Mouse (Mus musculus): ENCODE measurements at regions not wholly inside any gene's neighbourhood (a gene's known extent, or its start where the extent isn't known, plus 50 kb on each side); places are given as distances from the start of the nearest gene placed in this dataset.

DNA sequence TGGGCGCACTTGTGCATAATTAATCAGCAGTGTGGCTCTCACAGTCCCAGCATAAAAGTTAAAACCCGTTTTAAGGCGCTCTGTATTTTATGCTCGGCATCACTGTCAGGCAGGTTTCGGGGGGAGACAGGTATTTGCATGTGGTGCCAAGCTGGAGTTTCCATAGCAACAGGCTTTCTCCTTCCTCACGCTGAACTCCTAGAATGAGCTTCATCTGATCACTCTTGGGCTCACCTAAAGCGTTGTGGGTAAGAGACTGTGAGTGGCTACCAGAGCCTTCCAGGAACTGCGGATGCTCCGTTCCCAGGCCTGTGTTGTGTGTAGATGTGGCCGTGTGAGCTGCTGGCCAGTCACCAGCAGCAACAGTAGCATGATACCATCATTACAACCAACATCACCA, 161.5 kb downstream of the Ajap1 start:
- intact Hi-C loops (cut with DNase I): no loop called here
- DNase-seq: no peak

DNA sequence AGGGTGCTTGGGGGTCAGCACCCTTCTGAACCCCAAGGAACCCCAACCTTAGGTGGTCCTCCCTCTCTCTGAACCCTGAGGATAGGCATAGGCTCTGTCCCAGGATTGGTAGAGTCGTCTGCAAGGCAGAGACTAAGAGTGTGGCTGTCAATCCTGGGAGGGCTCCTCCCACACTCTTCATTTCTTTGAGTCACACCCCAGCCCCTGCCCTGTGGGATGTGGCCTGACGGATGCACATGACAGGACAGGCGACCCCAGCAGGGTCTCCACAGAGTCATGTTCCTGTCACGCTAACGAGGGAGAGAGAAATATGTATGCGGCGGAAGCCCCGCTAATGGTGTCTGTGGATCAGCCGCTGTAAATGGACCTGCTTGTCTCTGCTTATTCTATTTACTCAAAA, 162.0 kb downstream of the Ajap1 start:
- DNase-seq: no peak
- intact Hi-C loops (cut with DNase I): no loop called here

DNA sequence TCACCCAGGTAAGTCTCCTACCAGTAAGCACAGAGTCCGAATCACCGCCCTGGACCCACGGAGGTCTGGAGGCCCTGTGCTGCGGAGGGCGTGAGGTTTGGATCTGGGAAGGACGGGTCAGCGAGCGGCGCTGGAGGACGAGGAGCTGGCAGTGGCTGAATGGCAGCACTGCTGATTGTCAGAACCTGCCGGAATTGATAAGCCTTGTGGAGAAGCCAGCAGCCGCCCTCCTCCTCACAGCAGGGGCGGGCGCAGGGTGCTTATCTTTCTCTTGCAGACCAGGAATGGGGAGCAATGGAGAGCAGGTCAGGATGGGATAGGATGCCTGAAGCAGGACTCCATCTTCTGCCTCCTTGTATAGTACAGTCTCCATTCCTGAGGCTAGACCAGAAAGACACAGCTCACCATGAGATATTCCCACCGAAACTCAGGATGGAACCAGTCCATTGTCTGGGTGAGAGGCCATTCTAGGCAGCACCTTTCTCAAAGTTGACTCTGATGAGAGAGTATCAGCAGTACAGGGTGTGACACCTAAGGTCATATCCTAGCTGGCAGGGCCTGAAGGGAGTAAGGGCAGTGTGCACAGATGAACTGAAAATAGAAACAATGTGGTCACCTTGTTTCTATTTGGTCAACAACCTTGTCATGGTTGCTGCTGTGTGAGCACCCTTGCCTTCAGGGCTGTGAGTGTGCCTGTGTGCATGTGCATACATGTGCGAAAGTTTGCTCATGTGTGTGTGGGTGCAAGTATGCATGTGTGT, 165.5 kb downstream of the Ajap1 start:
- intact Hi-C loops (cut with DNase I): no loop called here

DNA sequence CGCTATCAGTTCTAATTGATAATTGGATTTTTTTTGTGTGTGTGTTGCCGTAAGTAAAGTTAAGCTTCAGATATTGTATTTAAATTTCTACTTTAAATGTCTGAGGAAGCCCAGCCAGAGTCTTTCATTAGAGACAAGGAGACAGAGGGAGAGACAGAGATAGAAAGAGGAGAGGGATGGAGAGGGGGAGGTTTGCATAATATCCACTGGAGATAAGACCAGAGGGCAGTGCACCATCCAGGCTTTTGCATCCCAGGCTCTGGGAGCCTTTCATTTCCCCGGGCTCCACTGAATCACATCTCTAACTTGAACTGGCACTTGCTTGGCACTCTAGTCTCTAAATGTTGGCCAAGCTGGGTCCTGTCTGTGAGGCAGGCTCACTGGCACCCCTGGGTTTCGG, 166.1 kb downstream of the Ajap1 start:
- intact Hi-C loops (cut with DNase I): no loop called here
- DNase-seq: no peak

More for the DNA sequence above, 165.5 kb downstream of the Ajap1 start:
- DNase-seq: peak; percentile 2 to 3

DNA sequence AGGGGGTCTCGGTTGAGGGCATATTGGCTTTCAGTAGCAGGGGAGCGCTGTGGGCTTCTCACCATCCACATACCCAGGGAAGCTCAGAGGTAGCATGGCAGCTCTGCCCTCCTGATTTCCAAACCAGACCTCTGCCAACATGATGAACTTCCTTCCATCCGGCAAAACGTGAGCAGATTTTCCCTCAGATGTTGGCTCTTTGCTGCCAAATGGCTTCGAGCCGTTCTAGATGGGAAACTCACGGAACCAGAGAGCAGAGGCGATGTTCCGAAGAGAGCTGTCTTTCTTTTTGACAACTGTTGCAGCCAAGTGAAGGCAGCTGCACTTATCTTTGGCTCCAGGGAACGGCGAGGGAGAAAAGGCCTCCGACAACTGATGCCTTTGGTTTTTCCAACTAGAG, 168.7 kb downstream of the Ajap1 start:
- no peak for DNase-seq
- intact Hi-C loops (cut with DNase I): no loop called here

DNA sequence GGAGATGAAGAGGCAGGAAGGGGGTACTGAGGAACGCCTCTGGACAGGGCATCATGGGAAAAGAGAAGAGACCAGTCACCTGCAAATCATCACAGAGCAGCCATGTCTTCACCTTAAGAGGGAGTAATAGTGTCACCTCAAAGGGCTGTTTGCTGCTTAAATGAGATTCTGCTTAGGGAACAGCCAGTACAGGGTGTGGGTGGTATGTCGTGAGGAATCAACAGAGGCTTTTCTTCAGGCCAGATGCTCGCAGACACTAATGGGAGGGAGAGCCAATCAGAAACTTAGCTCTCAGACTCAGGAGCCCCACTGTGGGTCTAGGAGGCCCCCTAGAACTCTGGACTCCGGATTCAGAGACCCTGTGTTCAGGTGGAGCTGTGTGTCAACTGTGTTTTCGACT, 171.0 kb downstream of the Ajap1 start:
- DNase-seq: no peak
- intact Hi-C loops (cut with DNase I): no loop called here

DNA sequence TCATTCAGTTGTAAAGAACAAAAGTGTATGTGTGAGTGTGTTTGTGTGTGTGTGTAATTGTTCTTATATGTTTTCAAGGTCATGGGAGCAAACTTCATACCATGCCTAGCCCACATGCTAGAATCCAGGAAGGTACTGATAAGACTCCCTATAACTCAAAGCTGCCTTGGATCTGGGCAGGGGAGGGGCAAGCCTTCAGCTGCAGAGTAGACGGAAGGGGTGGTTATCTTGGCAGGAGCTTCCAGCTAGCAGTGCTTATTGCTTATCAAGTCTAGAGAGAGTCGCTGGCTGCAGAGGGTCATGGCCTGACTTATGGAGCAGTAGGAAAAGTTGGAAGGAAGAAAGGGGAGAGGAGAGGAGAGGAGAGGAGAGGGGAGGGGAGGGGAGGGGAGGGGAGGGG, 172.0 kb downstream of the Ajap1 start:
- no peak for DNase-seq
- intact Hi-C loops (cut with DNase I): no loop called here

DNA sequence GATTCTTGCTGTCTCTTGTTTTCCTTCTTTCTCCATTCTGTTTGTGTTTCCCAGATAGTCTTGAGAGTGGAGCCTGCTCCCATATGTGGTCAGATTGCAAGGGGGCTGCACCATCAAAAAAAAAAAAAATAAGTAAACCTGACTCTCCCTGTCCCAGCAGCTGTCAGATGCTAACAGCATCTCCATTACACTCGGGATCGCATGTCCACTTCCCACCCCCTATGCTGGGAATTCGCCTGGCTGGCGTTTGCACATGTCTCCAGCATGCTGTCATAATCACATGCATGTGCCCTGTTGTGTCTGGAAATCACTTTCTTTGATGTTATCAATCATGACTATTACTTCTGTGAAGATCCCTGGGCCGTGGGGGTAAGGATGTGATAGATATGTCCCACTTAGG, 179.1 kb downstream of the Ajap1 start:
- no peak for DNase-seq
- intact Hi-C loops (cut with DNase I): no loop called here

DNA sequence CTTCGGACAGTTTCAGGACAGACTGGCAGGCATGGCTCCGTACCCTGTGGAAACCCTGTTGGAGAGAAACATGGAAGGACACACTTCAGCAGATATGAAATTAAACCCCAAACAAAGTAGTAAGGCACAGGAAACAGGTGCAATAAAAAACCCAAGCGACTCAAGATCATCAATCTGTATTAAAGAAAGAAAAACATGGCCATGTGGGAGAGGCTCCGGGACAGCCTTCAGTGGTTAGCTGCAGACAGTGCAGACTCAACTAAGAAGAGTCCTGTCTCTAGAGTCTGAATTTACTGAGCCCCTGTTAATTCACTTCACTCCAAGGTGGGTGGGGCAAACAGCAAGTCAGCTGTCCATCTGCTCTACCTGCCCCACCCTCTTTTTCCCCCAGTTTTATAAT, 179.8 kb downstream of the Ajap1 start:
- DNase-seq: no peak
- intact Hi-C loops (cut with DNase I): no loop called here

DNA sequence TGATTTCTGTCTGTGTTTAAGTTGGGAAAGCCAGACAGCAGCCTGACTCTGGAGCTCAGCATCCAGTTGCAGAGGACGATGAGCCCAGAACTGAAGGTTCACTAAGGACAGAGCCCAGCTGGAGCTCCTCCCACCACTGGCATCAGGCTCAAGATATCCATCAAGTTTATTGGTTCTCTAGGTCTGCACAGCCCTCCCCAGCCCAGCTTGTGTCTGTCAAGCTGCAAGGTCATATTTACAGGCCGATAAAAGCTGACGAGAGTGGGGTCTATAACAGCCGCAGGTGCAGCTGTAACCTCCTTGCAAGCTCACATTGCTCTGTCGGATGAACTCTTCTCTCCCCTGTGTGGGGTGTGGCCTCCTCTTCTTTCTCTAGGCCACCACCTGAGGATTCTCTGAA, 184.3 kb downstream of the Ajap1 start:
- intact Hi-C loops (cut with DNase I): no loop called here
- DNase-seq: no peak

DNA sequence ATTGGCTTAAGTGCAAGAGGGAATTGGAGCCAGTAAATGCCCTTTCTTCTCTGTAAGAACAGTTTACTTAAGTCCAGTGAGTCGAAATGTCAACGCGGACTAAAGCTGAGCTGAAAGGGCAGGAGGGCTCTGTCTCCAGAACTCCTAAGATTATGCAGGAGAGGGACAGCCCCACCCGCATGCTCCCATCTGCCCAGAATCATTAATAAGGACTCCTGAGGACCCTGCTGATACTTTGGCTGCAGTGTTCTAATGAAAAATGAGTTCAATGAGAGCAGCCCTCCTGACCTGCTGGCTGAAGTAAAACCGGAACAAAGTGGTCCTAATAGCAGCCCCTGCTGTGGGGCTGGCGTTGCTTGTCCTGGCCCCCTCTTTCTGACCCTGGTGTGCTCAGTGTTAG, 187.8 kb downstream of the Ajap1 start:
- intact Hi-C loops (cut with DNase I): no loop called here
- no peak for DNase-seq

DNA sequence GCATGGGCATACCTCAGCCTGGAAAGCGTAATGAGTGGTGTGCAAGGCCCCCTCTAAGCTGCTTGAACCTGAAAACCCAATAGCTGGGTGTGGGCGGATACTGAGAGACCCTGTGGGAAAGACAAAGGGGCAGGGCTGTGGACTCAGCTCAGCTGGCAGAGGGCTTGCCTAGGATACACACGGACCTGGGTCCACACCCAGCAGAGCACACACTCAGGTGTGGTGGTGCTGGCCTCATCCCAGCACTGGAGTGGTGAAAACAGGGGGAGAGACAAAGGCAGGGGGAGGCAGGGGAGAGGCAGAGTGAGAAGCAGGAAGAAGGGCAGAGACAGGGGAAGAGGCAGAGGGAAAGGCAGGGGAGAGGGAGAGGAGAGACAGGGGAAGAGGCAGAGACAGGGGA, 189.5 kb downstream of the Ajap1 start:
- no peak for DNase-seq
- intact Hi-C loops (cut with DNase I): no loop called here

DNA sequence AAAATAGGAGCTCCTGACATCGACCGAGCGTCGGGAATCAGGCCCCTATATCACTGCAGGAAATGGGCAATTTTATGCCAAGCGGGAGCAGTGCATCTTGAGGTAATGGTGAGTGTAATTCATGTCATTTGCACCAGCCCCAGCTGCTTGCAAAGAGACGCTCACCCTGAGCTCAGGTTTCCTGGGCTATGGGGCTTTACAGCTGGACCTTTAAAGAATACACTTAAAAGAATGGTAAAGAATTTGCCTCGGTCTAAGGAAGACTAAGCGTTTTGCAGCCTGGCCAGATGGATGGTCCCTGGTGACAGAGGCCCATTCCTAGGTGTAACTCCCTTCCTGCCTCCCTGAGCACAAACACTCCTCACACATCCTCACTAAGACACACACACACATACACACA, 194.2 kb downstream of the Ajap1 start:
- intact Hi-C loops (cut with DNase I): no loop called here
- DNase-seq: no peak

DNA sequence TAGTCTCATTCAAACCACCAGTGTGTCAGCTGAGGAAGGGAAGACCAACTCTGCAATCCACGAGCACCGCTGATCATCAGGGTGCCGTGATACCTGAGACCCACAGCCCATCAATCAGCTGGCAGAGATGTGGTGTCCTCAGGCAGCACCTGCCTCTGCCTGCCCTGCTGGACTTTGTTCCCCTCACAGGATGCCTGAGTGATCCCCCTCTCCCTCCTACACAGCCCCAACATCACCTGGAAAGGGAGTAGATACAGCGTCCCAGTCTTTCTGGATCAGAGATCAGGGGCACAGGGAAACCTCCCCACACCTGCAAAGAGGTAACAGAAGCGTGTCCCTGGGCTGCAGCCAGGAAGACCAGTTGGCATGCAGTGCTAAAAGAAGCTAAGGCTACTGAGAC, 198.4 kb downstream of the Ajap1 start:
- DNase-seq: no peak
- intact Hi-C loops (cut with DNase I): no loop called here

DNA sequence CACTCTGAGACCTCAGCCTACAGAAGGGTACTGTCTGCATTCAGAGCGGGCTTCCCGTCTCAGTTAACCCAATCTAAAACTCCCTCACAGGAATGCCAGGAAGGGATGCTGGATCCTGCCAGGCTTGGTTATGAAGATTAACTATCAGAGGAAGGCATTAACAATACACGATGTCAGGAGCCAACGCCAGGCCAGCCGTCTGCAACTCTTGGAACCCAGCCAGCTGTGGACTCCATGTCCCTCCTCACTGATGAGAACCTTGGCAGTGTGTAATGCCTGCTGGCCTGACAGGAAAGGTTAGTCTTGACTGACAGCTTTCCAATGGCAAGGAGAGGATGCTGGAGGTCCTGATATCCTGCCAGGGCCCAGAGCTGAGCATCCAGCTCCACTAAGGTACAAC, 206.0 kb downstream of the Ajap1 start:
- no peak for DNase-seq
- intact Hi-C loops (cut with DNase I): no loop called here

DNA sequence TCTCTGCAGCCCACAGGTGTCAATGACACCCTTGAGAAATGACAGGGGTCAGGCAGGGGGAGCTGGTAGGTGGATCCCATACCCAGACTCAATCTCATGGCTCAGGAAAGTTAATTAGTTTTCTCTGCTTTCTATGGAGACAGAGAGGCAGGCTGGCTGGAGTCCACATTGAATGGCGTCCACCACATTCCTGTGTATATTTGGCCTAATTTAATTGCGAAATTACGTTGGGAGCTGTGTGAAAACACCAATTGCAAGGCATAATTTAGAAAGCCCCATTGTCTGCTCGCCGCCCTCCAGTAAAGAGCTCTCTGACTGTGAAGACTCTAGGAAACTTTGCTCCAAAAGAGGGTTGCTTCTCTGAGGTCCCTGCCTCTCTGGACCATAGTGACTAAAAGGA, 211.2 kb downstream of the Ajap1 start:
- DNase-seq: no peak
- intact Hi-C loops (cut with DNase I): no loop called here

DNA sequence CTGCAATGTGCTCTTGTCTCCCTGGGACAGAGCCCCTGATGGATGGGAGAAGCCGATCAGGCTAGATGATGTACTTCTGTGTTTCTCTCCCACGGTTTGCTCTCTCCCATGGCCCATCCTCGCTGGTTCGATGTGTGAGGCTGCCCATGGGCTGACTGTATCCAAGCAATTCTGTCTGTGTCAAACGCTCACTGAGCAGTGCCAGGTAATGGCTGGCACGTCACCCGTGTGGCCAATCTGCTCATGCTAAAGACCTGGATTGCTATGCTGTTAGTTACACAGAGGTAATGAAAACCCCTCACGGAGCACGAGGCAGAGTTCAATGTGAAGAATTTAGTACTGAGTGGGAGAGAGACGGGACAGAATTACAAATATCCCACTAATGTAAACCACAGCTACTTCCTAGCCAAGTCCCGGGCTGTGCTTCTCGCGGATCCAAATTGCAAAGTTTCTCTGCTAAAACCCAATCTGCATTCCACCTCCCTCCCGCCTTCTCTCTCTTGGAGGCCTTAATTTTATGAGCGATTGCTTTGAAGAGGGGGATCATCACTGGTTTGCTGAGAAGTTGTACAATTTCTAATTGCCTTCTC, 219.3 kb downstream of the Ajap1 start:
- intact Hi-C loops (cut with DNase I): no loop called here
- DNase-seq: no peak

DNA sequence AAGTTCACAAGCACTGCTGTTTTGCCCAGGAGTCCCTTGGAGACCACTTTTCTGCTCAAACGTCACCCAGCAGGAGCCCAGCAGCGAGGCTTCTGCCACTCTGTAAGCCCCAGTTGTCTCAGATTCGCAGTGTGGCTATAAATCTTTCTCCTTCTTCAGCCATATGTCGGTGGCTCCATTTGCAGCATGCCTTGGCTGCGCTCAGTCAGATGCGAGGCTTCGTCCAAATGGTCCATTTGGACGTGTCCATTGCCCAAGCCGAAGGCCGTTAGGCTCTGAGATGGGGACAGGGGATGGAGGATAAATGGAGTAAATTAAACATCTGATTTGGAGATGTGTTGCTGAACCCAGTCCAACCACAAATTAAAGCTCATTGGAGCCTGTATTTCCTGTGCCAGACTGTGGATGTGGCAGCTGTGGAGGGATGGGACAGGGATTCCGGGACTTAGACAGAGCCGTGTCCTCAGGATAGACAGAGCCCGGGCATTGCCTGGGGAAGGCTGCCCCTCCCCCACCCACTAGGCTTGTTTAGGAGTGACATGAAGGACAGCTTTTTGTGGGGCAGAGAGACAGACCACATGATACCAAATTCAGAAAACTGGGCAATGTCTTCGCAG, 221.6 kb downstream of the Ajap1 start:
- intact Hi-C loops (cut with DNase I): no loop called here

DNA sequence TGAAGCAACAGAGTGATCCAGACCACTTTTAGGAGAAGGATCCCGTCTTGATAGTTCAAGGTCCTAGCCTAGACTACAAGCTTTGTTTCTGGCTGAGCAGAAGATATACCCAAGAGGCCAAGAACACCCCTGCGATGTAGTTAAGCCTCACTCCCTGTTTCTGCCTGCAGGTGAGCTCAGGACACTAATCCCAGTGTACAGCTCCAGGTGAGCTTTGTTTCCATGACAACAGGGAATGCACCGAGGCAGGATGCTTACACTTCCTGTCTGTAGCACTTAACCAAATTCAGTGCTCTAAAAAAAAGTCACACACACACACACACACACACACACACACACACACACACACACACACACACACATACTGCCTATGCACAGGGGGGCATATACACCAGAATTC, 230.7 kb downstream of the Ajap1 start:
- no peak for DNase-seq
- intact Hi-C loops (cut with DNase I): no loop called here

More for the DNA sequence above, 221.6 kb downstream of the Ajap1 start:
- DNase-seq: no peak

DNA sequence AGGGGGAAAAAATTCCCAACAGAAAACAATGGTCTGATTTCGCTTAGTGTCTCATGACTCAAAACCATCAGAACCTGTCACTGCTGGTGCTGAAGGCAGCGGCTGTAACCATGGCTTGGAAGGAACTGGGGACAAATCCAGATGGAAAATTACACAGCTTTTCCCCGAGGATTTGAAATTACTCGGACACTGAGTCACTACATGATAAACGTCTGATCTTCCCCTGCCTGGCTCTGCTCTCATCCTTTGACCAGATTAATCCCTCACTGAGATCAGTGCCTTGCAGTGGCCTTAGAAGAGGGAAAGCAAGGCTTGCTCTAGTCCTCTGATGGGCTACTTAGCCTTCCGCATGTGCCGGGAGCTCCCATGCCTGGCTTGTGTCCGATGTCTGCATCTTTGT, 231.3 kb downstream of the Ajap1 start:
- intact Hi-C loops (cut with DNase I): no loop called here
- peak in 1 of 2 experiments; percentile 6 for DNase-seq

DNA sequence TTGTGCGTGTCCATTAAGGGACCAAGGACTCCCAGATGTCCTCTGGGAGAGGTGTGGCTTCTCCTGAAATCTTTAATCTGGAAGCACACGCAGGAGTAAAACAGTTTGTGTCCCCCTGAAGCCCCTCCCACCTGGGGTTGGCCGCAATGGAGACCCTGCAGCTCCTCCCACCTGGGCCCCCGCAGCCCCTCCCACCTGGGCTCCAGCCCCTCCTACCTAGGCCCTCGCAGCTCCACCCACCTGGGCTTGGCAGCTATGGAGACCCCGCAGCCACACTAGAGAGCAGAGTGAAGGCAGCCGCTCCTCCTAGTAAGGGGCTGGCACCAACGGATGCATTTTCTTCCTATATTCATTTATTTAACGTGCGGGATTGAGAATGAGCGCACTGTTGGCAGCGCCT, 245.9 kb downstream of the Ajap1 start:
- intact Hi-C loops (cut with DNase I): no loop called here
- DNase-seq: no peak

DNA sequence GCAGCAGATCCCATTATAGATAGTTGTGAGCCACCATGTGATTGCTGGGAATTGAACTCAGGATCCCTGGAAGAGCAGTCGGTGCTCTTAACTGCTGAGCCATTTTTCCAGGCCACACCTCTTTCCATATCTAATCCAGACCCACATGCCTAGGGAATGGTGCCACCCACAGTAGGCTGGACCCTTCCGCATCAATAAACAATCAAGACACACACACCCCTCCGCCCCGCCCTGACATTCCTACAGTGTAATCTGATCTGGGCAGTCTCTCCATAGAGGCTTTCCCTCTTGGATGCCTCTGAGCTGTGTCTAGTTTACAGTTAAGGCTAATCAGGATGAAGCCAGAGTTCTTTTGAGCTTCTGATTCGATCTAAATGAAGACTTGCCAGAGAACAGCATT, 248.8 kb downstream of the Ajap1 start:
- DNase-seq: no peak
- intact Hi-C loops (cut with DNase I): no loop called here

All from heart, postnatal 36 days (tissue).